Mouse (Mus musculus) lung, adult 2 months (tissue): ENCODE measurements around the gene Dclre1b.

Source experiments
- CTCF ChIP-seq: fragments of 200-500 bp; IDR thresholded peaks from 2 replicates; pipeline ENCODE4 v1.5.1; 2011; ENCODE audit warnings: mild to moderate bottlenecking, low read length, control low read depth; ENCODE audit not compliant: insufficient read depth
- POLR2A ChIP-seq: fragments of 200-500 bp; IDR thresholded peaks from 2 replicates; pipeline ENCODE4 v1.6.1; 2011; ENCODE audit warnings: low read depth, mild to moderate bottlenecking, control low read depth, low read length, borderline replicate concordance; ENCODE audit errors: extremely low read depth

GRCm38 (mm10) chr3:103831146-103831545, 21.9 kb upstream of the Dclre1b start:
- TF ChIP-seq POLR2A, result no peak
- TF ChIP-seq CTCF, result no peak
